Mouse (Mus musculus) neural tube, embryonic 11.5 days (tissue): ENCODE data around the gene Atp6v0a1. TPM values are rescaled to one million over a fixed set of nuclear protein-coding genes. Genes with fewer than 3 reads are reported as not detected.

Experiments
- ATAC-seq: fragments of 200-750 bp; cut with Nextera tagmentation; 2 replicates; pipeline ENCODE4 v1.8.0; 2017; ENCODE audit warnings: moderate number of reproducible peaks, mild to moderate bottlenecking, moderate TSS enrichment, moderate library complexity; ENCODE audit not compliant: insufficient read depth, low FRiP score, low TSS enrichment
- DNase-seq: peaks from one replicate; pipeline ENCODE4 v3.0.0-alpha.2; 2015; ENCODE audit warnings: low spot score
- H3K27ac ChIP-seq: fragments of 300-500 bp; sonication (generic); 2 replicates; pipeline ENCODE4 v1.5.1; 2014; ENCODE audit warnings: low read depth, mild to moderate bottlenecking, low read length
- H3K27me3 ChIP-seq: fragments of 300-500 bp; sonication (generic); 2 replicates; pipeline ENCODE4 v1.6.1; 2014; ENCODE audit warnings: mild to moderate bottlenecking, low read length, mixed read lengths; ENCODE audit not compliant: control insufficient read depth, insufficient read depth
- H3K36me3 ChIP-seq: fragments of 300-500 bp; sonication (generic); 2 replicates; pipeline ENCODE4 v1.6.1; 2014; ENCODE audit warnings: mild to moderate bottlenecking, low read length, moderate library complexity, mixed read lengths; ENCODE audit not compliant: control insufficient read depth, insufficient read depth
- H3K4me1 ChIP-seq: fragments of 300-500 bp; sonication (generic); 2 replicates; pipeline ENCODE4 v1.6.1; 2014; ENCODE audit warnings: low read length, mixed read lengths; ENCODE audit not compliant: control insufficient read depth, insufficient read depth
- H3K4me2 ChIP-seq: fragments of 300-500 bp; sonication (generic); 2 replicates; pipeline ENCODE4 v1.6.1; 2014; ENCODE audit warnings: low read depth, mild to moderate bottlenecking, moderate library complexity
- H3K4me3 ChIP-seq: fragments of 300-500 bp; sonication (generic); 2 replicates; pipeline ENCODE4 v1.5.1; 2014; ENCODE audit warnings: low read depth, low read length
- H3K9ac ChIP-seq: fragments of 300-500 bp; sonication (generic); 2 replicates; pipeline ENCODE4 v1.6.1; 2014; ENCODE audit warnings: mild to moderate bottlenecking, low read length
- H3K9me3 ChIP-seq: fragments of 300-500 bp; sonication (generic); 2 replicates; pipeline ENCODE4 v1.6.1; 2016; ENCODE audit warnings: low read length; ENCODE audit not compliant: control insufficient read depth
- WGBS: fragments of 180-500 bp; shearing (Covaris S2); extraction: QIAGEN DNeasy Blood & Tissue Kit; methylation state at CpG from one replicate; pipeline ENCODE4 v1.1.7; 2014; 5-methylcytosine and 5-hydroxymethylcytosine counted together
- microRNA-seq: library from miRNA; unstranded; fragments of <30 nt; microRNA quantifications from one replicate; pipeline ENCODE4, GENCODE M21; 2016
- polyA plus RNA-seq: library from polyadenylated mRNA; unstranded; fragments of >200 nt; fragmentation: Nextera tagmentation; extraction: Ambion mirVana; gene quantifications from 2 replicates; pipeline ENCODE4 v1.2.1, GENCODE M21; 2014

The Atp6v0a1 gene
- polyA plus RNA-seq, 1 experiment from 2014 or later = 54.1 TPM

GRCm38 (mm10) chr11:101103011-101103410 lies 93.8 kb downstream of the Atp6v0a1 start:
- H3K4me3 ChIP-seq = no peak overlapping the region
- no peak for ATAC-seq
- 92% methylated on average over 5 of the region's 5 CpGs for WGBS
- no peaks in the 10 kb centered on the region for H3K27me3 ChIP-seq
- H3K27ac ChIP-seq = no peak overlapping the region
- no peak overlapping the region for H3K9ac ChIP-seq
- no peak for DNase-seq
- no peaks in the 10 kb centered on the region for H3K9me3 ChIP-seq
- no peak overlapping the region for H3K4me2 ChIP-seq
- H3K36me3 ChIP-seq = peaks cover 8% of the 10 kb centered on the region
- H3K4me1 ChIP-seq = no peaks in the 10 kb centered on the region

- no peak for DNase-seq
- WGBS = 81% methylated on average over 4 of the region's 4 CpGs
Measured at GRCm38 (mm10) chr11:101109351-101109750, 100.1 kb downstream of the Atp6v0a1 start.

GRCm38 (mm10) chr11:101110708-101111107 lies 101.5 kb downstream of the Atp6v0a1 start:
- ATAC-seq = no peak
- Histone ChIP-seq H3K4me1 (no peaks in the 10 kb centered on the region), H3K4me3 (no peak overlapping the region), H3K27ac (no peak overlapping the region), H3K27me3 (no peaks in the 10 kb centered on the region), H3K36me3 (no peaks in the 10 kb centered on the region), H3K9me3 (no peaks in the 10 kb centered on the region), H3K4me2 (no peak overlapping the region), H3K9ac (no peak overlapping the region)
- 55% methylated on average over 5 of the region's 5 CpGs for WGBS
- no peak for DNase-seq

More at GRCm38 (mm10) chr11:101109351-101109750, 100.1 kb downstream of the Atp6v0a1 start:
- Histone ChIP-seq H3K4me2 (no peak overlapping the region), H3K36me3 (no peaks in the 10 kb centered on the region), H3K9me3 (no peaks in the 10 kb centered on the region), H3K27me3 (no peaks in the 10 kb centered on the region), H3K4me1 (no peaks in the 10 kb centered on the region), H3K4me3 (no peak overlapping the region), H3K27ac (no peak overlapping the region), H3K9ac (no peak overlapping the region)
- ATAC-seq = no peak

GRCm38 (mm10) chr11:101111178-101111577 lies 101.9 kb downstream of the Atp6v0a1 start:
- no peak for DNase-seq
- H3K4me1 ChIP-seq = no peaks in the 10 kb centered on the region

GRCm38 (mm10) chr11:101112186-101112585 lies 102.9 kb downstream of the Atp6v0a1 start:
- 86% methylated on average over 3 of the region's 3 CpGs for WGBS
- Histone ChIP-seq H3K9ac (no peak overlapping the region), H3K9me3 (no peaks in the 10 kb centered on the region), H3K4me2 (no peak overlapping the region), H3K4me3 (no peak overlapping the region), H3K36me3 (no peaks in the 10 kb centered on the region), H3K27me3 (no peaks in the 10 kb centered on the region), H3K4me1 (no peaks in the 10 kb centered on the region), H3K27ac (no peak overlapping the region)
- DNase-seq (no peak), ATAC-seq (no peak)

More at GRCm38 (mm10) chr11:101111178-101111577, 101.9 kb downstream of the Atp6v0a1 start:
- H3K4me3 ChIP-seq = no peak overlapping the region
- no peak overlapping the region for H3K27ac ChIP-seq
- no peaks in the 10 kb centered on the region for H3K27me3 ChIP-seq
- no peak overlapping the region for H3K4me2 ChIP-seq
- H3K9me3 ChIP-seq = no peaks in the 10 kb centered on the region
- ATAC-seq = no peak
- no peaks in the 10 kb centered on the region for H3K36me3 ChIP-seq
- WGBS = 91% methylated on average over 4 of the region's 4 CpGs
- H3K9ac ChIP-seq = no peak overlapping the region

Small RNA genes within 50 kb of the gene (microRNA-seq; reads per million reads assigned to microRNA genes)
- 0.78 reads per million for gene Mir6928

Other genes starting within 250 kb of the Atp6v0a1 start
- 2.2 and 2.4 TPM in 2 replicates for gene Kcnh4, start 249.5 kb upstream of the Atp6v0a1 start, polyA plus RNA-seq
- gene Hcrt, start 246.5 kb upstream of the Atp6v0a1 start, polyA plus RNA-seq = not detected in 2 replicates
- 2.2 and 2.4 TPM in 2 replicates for gene Ghdc, start 238.5 kb upstream of the Atp6v0a1 start, polyA plus RNA-seq
- 18.3 and 20.2 TPM in 2 replicates for gene Stat5b, start 158.7 kb upstream of the Atp6v0a1 start, polyA plus RNA-seq
- gene Stat5a, start 150.1 kb upstream of the Atp6v0a1 start, polyA plus RNA-seq = 1.3 and 1.9 TPM in 2 replicates
- gene Stat3, start 69.9 kb upstream of the Atp6v0a1 start, polyA plus RNA-seq = 34.7 and 42.1 TPM in 2 replicates
- 11.4 and 12.3 TPM in 2 replicates for gene Cavin1, start 38.6 kb upstream of the Atp6v0a1 start, polyA plus RNA-seq
- 5.8 and 5.9 TPM in 2 replicates for gene Naglu, start 60.6 kb downstream of the Atp6v0a1 start, polyA plus RNA-seq
- gene Hsd17b1, start 69.0 kb downstream of the Atp6v0a1 start, polyA plus RNA-seq = not detected in 2 replicates
- gene Coasy, start 73.1 kb downstream of the Atp6v0a1 start, polyA plus RNA-seq = 55.5 and 55.9 TPM in 2 replicates
- 55.6 and 61.6 TPM in 2 replicates for gene Mlx, start 77.8 kb downstream of the Atp6v0a1 start, polyA plus RNA-seq
- 49.3 and 50.8 TPM in 2 replicates for gene Psmc3ip, start 86.0 kb downstream of the Atp6v0a1 start, polyA plus RNA-seq
- 14.3 and 14.4 TPM in 2 replicates for gene Retreg3, start 110.4 kb downstream of the Atp6v0a1 start, polyA plus RNA-seq
- 111 and 116 TPM in 2 replicates for gene Tubg1, start 110.5 kb downstream of the Atp6v0a1 start, polyA plus RNA-seq
- 6.2 and 6.9 TPM in 2 replicates for gene Tubg2, start 146.5 kb downstream of the Atp6v0a1 start, polyA plus RNA-seq
- 0.94 and 1.0 TPM in 2 replicates for gene Cntnap1, start 161.1 kb downstream of the Atp6v0a1 start, polyA plus RNA-seq
- gene Plekhh3, start 161.9 kb downstream of the Atp6v0a1 start, polyA plus RNA-seq = 9.2 and 11.8 TPM in 2 replicates
- 0.14 and 0.44 TPM in 2 replicates for gene Ccr10, start 166.0 kb downstream of the Atp6v0a1 start, polyA plus RNA-seq
- gene Ezh1, start 217.0 kb downstream of the Atp6v0a1 start, polyA plus RNA-seq = 11.2 and 12.4 TPM in 2 replicates
- gene Ramp2, start 236.6 kb downstream of the Atp6v0a1 start, polyA plus RNA-seq = 72.6 and 73.3 TPM in 2 replicates
- 124 and 126 TPM in 2 replicates for gene Vps25, start 244.3 kb downstream of the Atp6v0a1 start, polyA plus RNA-seq